Mouse (Mus musculus) heart, adult 18-20 months (tissue): ENCODE results near the gene Psmd12. TPM values are rescaled to one million over a fixed set of nuclear protein-coding genes. Genes with fewer than 3 reads are reported as not detected.
A peak's percentile ranks its signal among the peaks of the same experiment; 100 is the strongest.

Experiments
- DNase-seq, 2 experiments: peaks; one replicate each; pipeline ENCODE4 v3.0.0; 2021 to 2022; ENCODE audit warnings: mixed read lengths in 1 of 2
- total RNA-seq, 2 experiments: library from RNA; stranded (reverse); gene quantifications; 2 replicates each; pipeline ENCODE4 v1.2.3; 2021

Psmd12 gene
- total RNA-seq, 2 experiments from 2014 or later: 93.3 to 94.7 TPM

DNA sequence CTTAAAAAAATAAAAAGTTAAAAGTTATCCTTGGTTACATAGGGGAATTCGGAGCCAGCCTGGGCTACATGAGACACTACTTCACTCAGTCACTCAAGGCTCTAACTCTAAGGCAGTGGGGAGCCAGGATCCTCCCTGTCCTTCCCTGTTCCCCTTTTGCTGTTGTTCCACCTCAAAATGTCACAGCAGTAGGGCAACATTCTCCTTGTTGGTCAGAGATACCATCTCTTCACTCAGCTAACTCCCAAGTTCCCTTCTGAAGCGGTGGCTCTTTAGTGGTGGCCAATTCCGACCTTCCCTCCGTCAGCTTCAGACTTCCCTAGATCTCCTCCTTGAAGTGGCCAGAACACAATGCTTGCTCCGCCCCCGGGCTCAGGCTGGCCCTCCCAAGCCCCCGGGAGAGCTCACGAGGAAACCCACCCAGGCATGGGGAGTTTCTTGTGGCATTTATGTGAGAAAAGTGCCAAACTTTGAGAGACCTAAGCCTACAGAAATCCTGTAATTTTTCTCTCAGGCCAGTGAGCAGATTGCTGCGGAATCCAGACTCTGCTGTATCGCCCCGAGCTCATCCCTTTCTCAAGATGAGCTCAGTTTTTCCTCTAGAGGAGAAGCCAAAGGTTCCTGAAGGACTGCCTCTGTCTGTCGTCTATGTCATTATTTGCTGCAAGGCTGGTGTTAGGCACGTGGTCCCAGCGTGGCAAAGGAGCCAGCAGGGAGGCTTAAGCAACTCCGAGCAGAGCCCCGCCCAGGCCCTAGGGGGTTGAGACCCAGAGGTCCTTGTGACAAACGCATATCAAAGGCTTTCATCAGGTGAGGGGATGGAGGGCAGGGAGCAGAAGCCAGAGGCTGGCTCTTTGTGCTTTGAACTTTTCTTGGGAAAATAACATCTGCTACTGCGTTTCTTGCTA, 31.3 kb downstream of the Psmd12 start:
- DNase-seq: peak; percentile 40 to 42

GRCm38 (mm10) chr11:107511954-107512353, 32.7 kb downstream of the Psmd12 start:
- DNase-seq: peak; percentile 61 to 78

DNA sequence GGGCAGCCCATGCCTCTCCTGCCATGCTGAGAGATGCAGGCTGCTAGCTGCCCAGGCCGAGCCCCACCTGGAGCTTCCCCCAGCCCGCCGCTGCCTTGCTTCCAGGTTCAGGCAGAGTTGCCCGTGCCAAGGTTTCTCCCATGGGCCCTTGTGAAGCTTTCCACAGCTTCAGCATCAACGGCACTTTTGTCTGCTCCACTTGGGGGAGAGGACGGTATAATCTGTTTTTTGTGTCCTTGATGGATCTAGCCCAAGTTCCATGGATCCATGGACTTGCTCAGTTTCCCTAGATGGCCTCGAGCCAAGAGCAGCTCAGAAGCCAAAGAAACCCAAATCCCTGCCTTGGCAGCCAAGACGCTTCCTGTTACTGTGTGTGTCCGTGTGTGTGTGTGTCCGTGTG, 33.8 kb downstream of the Psmd12 start:
- DNase-seq: peak; percentile 38 to 39

DNA sequence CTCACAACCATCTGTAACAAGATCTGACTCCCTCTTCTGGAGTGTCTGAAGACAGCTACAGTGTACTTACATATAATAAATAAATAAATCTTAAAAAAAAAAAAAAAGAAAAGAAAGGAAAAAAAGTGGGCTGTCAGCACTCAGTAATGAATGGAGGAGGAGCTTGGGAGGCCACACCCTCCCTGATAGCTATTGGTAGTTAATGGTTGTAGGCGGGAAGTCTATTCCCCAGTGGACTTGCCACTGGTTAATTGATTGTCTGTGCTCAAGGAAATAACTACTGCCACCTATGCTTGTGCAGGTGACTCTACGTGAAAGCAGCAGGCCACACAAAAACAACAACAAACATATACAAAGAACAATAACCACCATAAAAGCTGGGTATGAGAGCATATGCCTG, 37.1 kb downstream of the Psmd12 start:
- DNase-seq: no peak

DNA sequence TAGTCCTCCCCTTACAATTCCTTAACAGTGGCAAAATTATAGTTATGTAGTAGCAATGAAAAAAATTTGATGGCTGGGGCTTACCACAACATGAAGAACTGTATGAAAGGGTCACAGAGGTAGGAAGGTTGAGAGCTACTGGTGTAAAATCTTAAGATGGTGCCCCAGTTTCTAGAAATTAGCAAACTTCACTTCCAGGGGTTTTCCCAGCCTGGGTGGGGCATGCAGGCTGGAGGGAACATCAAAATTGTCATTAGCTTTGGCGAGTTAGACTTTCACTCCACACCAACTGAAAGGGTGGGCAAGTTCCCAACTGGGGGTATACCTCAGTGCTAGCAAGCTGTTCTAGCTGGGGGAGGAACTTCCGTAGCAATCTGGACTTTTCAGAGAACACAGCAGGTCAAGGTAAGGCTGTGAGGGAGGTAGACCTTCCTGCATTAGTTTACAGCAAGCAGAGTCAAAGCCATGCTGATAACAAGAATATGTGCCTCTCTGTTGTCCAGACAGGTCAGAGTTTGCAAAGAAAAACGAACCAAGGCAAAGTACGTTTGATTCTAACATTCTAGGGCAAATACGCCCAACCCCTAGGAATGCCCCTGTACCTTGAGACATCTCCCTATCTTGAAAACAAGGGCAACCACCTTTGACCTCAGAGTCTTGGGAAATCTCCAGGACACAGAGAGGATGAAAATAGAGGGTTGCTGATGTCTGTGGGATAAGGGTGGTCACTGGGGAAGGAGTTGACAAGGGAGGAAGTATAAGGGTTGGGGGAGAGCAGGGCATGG, 39.6 kb downstream of the Psmd12 start:
- no peak for DNase-seq

DNA sequence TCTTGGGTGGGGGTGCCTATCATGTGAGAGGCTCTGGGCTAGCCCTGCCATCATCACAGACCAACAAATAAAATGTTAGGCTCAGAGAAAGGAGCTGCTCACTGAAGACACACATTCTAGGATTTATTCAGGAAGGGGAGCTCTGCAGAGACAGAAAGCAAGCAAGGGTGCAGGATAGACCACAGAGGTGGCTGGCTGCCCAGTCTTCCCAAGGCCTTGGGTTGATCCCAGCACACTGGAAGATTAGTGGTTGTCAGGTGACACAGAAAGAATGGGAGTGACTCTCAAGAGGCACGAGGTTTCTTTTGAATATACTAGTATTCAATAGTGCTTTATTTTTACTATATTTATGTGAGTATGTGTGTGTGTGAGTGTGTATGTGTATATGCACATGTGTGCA, 41.9 kb downstream of the Psmd12 start:
- no peak for DNase-seq

GRCm38 (mm10) chr11:107524966-107525365, 45.7 kb downstream of the Psmd12 start:
- DNase-seq: no peak

DNA sequence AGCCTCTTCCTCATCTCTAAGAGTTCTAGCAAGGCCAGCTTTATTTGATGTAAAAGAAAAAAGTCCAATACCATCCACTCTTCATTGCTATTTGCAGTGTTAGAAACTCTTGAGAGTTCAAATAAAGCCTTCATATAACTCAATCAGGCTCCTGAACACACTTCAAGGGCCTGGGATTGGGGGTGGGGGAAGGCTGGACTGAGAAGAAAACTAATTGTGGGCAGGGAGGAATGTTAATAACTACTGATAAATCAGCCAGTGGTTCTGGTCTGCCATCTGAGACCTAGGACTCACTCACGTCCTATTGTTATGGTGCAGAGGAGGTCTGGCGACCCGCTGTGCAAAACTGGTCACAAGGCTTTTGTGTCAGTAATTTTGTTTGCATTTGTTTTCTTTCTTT, 48.3 kb downstream of the Psmd12 start:
- no peak for DNase-seq

- DNase-seq: peak; percentile 21 to 62
Measured at GRCm38 (mm10) chr11:107529320-107529719, 50.0 kb downstream of the Psmd12 start.

- no peak for DNase-seq
Measured at GRCm38 (mm10) chr11:107531445-107531844, 52.2 kb downstream of the Psmd12 start.

- no peak for DNase-seq
Measured at GRCm38 (mm10) chr11:107532271-107532670, 53.0 kb downstream of the Psmd12 start.

DNA sequence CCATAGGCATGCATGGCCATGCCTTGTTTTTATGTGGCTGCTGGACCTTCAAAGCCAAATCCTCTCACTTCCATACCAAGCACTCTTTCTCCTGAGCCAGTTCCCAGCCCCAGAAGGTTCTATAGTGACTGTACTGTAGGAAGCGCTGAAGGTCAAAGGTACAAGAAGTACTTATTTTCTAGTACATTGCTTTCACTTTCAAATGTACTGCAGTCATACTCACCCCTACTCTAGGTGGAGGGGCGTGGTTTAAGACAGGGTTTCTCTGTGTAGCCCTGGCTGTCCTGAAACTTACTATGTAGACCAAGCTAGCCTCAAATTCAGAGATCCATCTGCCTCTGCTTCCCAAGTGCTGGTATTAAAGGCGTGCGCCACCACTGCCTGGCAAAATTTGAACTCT, 59.7 kb downstream of the Psmd12 start:
- no peak for DNase-seq

- no peak for DNase-seq
Measured at GRCm38 (mm10) chr11:107540339-107540738, 61.1 kb downstream of the Psmd12 start.

GRCm38 (mm10) chr11:107545747-107546476, 66.6 kb downstream of the Psmd12 start:
- DNase-seq: no peak

DNA sequence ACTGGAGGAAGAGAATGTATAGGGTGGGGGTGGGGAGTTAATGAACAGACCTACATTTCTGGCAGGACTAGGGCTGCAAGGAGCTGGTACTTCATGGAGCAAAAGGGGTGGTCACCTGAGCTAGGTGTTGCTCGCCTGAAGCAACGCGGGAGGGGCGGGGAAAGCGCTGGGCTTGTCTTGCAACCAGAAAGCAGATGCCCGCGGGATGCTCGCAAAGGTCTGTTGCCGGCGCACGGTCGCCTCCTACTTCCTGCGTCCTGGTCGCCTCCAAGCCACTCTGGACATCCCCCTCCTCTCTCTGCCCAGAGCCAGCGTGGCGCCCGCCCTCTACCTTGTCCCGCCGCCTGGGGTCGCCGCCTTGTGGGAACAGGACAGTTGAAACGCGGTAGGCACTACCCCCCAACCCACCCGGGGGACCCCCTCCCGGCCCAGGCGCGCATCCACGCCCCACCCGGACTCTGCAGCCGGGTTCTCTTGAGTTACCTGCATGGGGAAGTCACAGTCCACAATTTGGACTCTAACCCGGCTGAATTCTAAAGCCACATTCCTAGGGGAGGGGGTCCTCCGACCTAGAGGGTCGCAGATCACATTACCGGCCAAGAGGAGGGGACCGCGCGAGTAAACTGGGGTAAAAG, 67.5 kb downstream of the Psmd12 start:
- peak; percentile 11 to 28 for DNase-seq

DNA sequence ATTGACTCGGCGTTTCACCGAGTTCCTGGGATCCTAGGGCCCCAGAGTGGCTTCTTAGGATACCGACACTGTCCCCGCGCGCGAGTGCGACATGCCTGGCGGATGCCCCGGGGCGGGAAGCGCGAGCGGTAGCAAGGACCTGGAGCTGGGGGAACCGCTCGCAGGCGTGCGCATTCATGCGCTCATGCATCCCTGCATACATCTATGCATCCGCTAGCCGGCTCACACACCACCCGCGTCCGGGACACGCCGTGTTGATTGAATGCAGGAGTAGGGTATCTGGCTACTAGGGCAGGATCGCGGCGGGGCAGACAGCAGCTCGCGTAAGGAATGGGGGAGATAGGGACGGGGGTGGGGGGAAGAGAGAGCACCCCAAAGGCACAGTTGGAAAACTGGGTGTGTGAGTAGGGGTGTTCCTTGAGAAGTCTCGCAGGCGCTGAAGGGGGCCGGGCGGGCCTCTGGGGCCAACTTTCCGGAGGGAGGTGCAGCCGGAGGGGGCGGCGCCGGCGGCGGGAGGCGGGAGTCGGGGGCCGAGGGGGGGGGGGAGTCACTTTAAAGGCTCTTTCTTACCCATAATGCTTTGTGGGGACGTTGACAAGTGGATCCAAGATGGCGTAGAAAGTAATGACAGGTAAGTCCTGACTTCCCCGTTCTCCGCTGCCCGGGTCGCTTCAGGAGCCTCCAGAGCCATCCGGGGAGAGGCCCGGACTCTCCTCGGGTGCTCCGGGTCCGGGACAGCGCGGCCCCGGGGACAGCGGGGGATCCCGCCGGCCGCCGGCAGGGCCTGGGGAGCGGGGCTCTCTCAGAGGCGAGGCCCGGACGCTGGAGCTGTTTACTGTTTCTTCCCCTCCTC, 68.3 kb downstream of the Psmd12 start, which contains the start of gene Helz:
Helz (plus strand) TSS at position 580 of the 853 bp plus-strand sequence.
- peak; percentile 80 to 83 for DNase-seq

DNA sequence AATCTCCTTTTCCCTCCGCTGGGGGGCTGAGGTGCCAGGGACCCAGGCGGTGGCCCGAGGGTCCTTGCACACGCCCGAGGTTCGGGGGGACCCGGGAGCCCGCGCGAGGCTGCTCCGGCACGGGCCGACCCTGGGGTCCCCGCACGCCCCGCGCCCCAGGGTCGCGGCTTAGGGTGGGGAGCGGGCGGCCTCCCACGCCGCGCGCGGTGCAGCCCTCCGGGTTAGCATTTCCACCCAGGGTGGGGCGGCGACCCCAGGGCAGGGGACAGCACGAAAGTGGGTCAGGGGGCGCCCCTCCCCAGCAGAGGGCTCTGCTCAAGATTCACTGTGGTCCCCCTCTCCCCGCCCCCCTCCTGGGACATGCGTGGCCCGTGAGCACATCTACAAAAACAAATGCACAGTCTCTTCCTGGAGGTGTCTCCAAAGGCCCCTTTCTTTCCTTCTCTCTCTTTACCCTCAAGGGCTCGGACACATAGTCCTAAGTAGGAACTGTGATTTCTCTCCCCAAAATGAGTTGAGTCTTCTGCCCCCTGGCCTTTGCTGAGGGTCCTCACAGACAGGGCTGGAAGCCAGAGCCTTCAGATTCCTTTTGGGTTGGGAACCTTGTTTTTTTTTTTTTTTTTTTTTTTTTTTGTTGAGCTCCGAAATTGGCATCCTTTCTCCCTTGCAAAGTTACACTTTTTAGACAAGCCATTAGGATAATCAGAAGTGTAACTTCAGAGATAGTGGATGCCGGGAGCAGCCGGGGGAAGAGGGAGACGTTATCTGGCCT, 69.1 kb downstream of the Psmd12 start:
- peak in 1 of 2 experiments; percentile 4 for DNase-seq
